Mouse (Mus musculus) kidney, adult 2 months (tissue): ENCODE results near the gene A530064D06Rik.

Source experiments
- CTCF ChIP-seq: fragments of 200-500 bp; conservative IDR thresholded peaks from 2 replicates; pipeline ENCODE4 v1.5.1; 2011; ENCODE audit warnings: low read depth, mild to moderate bottlenecking, control low read depth, low read length, moderate library complexity, mixed read lengths; ENCODE audit not compliant: insufficient read depth, insufficient read length
- POLR2A ChIP-seq: fragments of 200-500 bp; IDR thresholded peaks from one replicate; pipeline ENCODE4 v1.6.1; 2011; ENCODE audit warnings: low read depth, low read length, control low read depth

GRCm38 (mm10) chr17:48157382-48158076 is 9.5 kb downstream of the A530064D06Rik start:
- TF ChIP-seq CTCF (no peak), POLR2A (no peak)
